Mouse (Mus musculus): Measurements from ENCODE around the gene Aldh2. TPM values are rescaled to one million over a fixed set of nuclear protein-coding genes. Genes with fewer than 3 reads are reported as not detected.
"Not testable (repeated sequence)": the region's sequence is repeated elsewhere in the genome, so short reads cannot be mapped to it uniquely, and the experiment has no call there.

Gene Aldh2
- 100 to 1,000 TPM in 1 of 2 experiments, 10 to 100 TPM in 1; 95.1 to 103 TPM for total RNA-seq (2021)

GRCm38 (mm10) chr5:121593451-121594401 is at the start of gene Aldh2:
Gene Aldh2, minus strand, starts transcription at chr5:121593824.
- DNase-seq = peak; percentile 87

GRCm38 (mm10) chr5:121639601-121640000 is 46.0 kb upstream of the Aldh2 start:
- DNase-seq = no peak

GRCm38 (mm10) chr5:121637296-121637695 is 43.7 kb upstream of the Aldh2 start:
- DNase-seq = no peak

- no peak for DNase-seq
Observed at GRCm38 (mm10) chr5:121634668-121635067, 41.0 kb upstream of the Aldh2 start.

- DNase-seq = no peak
Observed at GRCm38 (mm10) chr5:121632804-121633203, 39.2 kb upstream of the Aldh2 start.

GRCm38 (mm10) chr5:121631106-121631647 is 37.6 kb upstream of the Aldh2 start:
- DNase-seq = peak; percentile 17

- peak; percentile 84 for DNase-seq
Observed at GRCm38 (mm10) chr5:121627871-121628270, 34.2 kb upstream of the Aldh2 start.

- DNase-seq = no peak
Observed at GRCm38 (mm10) chr5:121623241-121623640, 29.6 kb upstream of the Aldh2 start.

- DNase-seq = no peak
Observed at GRCm38 (mm10) chr5:121621102-121621501, 27.5 kb upstream of the Aldh2 start.

GRCm38 (mm10) chr5:121618592-121619513 is 25.2 kb upstream of the Aldh2 start, which contains the start of gene Acad12:
Gene Acad12, minus strand, starts transcription at chr5:121618938.
- peak; percentile 87 for DNase-seq

GRCm38 (mm10) chr5:121614921-121615320 is 21.3 kb upstream of the Aldh2 start:
- DNase-seq = not testable (repeated sequence)

- no peak for DNase-seq
Observed at GRCm38 (mm10) chr5:121612036-121612435, 18.4 kb upstream of the Aldh2 start.

- DNase-seq = not testable (repeated sequence)
Observed at GRCm38 (mm10) chr5:121609556-121610135, 16.0 kb upstream of the Aldh2 start.

- DNase-seq = peak; percentile 89
Observed at GRCm38 (mm10) chr5:121606151-121606550, 12.5 kb upstream of the Aldh2 start.

- DNase-seq = not testable (repeated sequence)
Observed at GRCm38 (mm10) chr5:121603815-121604214, 10.2 kb upstream of the Aldh2 start.

- peak; percentile 95 for DNase-seq
Observed at GRCm38 (mm10) chr5:121601547-121602299, 8.1 kb upstream of the Aldh2 start.

- DNase-seq = peak; percentile 37
Observed at GRCm38 (mm10) chr5:121598871-121599610, 5.4 kb upstream of the Aldh2 start.

- no peak for DNase-seq
Observed at GRCm38 (mm10) chr5:121597991-121598537, 4.4 kb upstream of the Aldh2 start.

- no peak for DNase-seq
Observed at GRCm38 (mm10) chr5:121597332-121597731, 3.7 kb upstream of the Aldh2 start.

GRCm38 (mm10) chr5:121596226-121596625 is 2.6 kb upstream of the Aldh2 start:
- no peak for DNase-seq
